Mouse (Mus musculus) cerebellum, postnatal 14 days (tissue): ENCODE measurements around the gene Zfp638.
"Not testable (repeated sequence)": the region's sequence is repeated elsewhere in the genome, so short reads cannot be mapped to it uniquely, and the experiment has no call there.

Source experiments
- DNase-seq, 2 experiments: peaks; one replicate each; pipeline ENCODE4 v3.0.0; 2021; ENCODE audit warnings: mixed read lengths in 2 of 2

Gene Zfp638

DNA sequence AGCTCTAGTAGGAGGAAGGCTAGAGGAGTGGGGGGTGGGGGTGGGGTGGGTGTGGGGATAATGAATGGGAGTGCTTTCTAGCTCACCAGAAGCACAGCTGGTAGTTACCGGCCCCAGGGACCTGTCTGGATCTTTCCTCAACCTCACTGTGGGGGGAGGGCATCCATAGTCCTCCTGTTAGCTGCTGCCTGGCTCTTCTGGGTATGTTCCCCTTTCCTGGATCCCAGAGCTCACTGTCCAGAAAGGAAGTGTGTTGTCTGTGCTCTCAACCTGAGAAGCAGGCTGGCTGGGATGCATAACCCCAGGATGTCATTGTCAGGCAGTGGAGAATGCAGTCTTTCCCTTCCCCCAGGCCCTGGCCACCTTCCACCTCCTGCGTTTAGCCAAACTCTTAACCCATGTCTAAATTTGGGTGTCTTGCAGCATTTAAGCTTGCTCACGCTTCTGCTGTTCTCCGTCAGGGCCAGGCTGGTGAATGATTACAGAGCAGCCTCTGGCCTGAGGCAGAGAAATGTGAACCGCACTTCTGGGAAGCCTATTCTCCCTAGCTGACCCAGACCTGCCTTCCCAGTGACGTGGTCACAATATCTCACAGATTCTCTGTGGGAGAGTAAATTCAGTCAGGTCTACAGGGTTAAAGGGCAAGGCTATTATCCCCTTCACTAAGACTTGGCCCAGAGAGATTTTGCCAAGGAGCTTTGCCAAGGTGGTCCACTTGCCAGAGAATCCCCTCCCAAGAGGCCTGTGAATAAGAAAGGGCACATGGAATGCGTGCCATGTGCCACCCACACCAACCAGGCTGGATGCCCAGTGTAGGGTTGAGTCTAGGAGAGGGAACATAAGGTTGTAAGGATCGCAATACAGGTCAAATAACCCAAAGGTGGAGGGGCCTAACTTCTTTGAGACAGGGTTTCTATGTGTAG lies 143.7 kb downstream of the Zfp638 start:
- DNase-seq = peak in 1 of 2 experiments; percentile 35

DNA sequence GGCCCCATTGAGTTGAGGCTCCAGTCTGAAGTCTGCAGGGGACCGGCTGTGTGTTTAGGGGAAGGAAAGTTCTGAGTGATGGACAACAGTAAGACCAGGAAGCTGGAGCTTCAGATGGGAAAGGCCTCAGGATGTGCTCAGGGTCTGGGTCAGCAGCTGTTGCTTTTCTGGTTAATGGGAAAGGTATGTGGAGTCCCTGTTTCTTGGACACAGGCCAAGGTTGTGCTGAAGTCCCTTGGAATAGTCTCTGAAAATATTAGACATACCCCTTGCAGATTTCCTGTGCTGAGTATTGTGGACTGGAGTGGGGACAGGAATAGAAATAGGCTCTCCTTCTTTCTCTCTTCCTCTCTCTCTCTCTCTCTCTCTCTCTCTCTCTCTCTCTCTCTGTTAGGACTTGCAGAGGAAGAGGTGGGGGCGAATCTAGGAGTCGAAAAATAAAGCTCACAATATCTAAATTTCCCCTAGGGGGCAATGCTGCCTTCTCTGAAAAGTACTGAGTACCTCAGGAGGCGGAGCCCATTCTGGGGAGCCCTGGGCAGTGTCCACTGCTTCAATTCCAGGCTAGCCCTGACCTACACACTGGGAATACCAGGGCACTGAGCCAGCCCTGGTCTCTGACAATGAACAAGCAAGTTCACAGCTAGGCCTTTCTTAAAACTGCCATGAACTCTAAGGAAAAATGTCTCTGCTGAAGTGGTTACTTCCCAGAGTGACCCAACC lies 148.2 kb downstream of the Zfp638 start:
- DNase-seq = peak in 1 of 2 experiments; percentile 20

DNA sequence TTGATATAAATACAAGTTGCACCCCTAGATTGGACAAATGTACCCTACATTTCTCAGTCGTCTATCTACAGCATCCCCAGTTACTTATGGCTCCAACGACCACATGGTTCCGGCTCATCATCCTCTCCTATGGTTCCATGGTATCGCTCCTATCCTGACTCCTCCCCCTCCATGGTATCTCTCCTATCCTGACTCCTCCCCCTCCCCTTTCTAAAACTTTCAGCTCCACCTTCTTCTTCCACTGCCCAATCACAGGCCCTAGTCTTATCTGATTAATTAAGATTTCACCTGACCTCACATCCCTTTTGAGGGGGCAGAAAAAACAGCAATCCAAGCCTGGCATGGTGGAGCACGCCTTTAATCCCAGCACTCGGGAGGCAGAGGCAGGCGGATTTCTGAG lies 149.9 kb downstream of the Zfp638 start:
- DNase-seq = no peak

DNA sequence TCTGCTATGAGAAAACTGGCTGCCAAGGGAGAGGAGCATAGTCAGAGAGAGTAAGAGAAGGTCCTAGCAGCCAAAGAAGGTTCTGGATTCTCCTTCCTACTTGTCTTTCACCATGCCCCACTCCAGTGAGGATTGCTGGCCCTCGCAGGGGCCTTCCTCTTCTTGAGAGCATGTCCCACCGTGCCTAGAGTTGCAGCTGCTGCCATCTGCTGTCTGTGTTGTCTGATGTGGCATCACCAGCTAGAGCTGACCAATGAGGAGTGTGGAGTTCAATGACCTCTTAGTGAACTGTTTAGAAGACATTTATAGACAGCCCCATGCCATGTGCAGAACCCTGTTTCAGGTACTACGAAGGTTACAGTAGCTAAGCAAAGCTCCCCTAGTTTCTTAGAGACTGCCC lies 150.5 kb downstream of the Zfp638 start:
- DNase-seq = no peak

DNA sequence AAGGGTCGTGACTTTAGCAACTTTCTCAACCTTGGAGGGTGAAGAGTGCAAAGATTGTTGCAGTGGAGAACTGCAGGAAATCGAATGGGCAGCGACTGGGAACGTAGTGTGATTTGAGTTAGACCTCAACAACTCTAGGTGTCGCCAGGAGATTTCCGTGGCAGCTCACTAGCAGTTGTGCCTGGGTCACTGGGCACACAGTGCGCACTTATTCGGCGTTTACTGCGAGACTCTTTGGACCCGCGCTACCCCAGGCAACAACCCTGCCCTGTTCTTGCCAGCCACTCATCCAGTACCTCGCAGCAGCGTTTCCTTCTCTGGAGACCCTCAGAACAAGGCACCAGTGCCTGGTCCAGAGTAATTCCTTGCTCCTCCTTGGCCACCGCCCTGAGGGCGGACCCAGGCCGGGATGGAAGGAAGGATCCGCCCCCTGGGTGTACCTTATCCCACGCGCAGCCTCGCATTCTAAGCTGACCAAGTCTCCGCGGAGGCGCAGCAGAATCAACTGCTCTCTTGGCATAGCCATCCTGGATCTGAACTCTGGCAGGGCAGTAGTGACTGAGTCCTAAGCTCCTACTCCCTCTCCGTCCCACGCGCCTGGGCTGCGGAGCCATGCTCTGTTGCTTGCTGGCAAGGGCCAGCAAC lies 152.1 kb downstream of the Zfp638 start:
- peak; percentile 31 to 40 for DNase-seq

DNA sequence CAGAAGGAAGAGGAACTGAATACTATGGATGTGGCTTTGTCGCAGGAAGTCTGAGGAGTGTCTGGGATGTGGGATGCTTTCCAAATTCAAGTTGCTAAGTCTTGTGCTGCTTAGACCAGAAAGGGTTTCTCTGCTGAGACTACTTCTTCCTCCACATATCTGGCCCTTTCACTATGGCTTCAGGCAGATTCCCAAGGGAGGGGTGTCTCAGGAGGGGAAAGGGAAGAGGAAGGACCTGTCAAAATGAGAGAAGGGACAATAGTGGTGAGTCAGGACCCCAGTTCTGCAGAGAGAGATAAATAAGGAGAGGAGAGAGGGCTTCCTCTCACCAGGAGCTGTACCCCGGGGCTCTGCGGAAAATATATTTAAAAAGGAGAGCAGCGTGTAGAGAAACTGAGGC lies 153.1 kb downstream of the Zfp638 start:
- no peak for DNase-seq

DNA sequence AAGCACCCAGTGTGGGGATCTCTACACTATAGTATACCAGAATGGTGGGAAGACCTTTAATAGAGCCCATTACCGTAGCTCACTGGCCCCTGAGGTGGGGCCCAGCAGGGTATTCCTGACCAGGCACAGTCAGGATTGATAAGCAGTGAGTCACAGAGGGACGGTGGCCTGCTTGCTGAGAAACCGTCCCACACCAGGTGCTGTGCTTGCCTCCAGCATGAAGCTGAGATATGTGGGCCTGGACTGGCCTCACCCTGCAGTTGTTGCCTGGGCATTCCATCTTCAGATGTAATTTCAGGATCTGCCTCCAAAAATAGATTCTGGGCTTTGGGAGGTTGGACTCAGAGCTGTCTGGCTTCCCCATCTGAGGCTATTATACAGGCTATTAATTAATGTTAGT lies 155.1 kb downstream of the Zfp638 start:
- DNase-seq = no peak

DNA sequence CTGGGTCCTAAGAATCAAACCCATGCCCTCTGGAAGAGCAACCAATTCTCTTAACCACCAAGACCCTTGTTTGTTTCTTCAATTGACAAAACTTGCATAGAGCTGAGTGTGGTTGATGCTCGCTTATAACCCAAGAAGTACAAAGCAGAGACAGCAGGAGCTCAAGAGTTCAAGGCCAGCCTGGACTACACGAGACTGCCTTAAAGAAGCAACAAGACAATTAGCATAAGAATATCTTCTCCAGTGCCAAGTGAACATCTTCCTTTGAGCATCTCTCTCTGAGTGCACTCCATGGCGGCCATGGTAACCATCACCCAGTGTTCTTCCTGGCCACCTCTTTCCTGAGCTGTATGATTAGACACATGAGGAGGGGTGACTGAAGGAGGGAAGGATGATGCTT lies 158.7 kb downstream of the Zfp638 start:
- DNase-seq = no peak

DNA sequence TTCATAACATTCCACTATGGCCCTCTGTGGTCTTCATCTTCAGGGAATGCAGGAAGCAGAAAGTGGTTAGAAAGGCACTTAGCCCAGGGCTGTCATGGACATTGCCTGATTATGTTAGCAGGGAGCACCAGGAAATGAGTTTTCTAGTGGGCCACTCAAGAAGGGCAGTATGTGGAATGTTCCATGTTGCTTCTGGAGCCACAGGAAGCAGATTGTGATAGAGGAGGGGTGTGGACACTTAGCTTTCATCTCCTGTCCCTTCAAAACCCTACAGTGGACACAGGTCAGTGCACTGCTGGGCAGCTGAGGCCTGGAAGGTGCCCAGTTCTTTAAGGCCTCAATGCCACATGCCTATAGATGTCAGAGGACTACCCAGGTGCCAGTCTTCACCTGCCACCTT lies 161.9 kb downstream of the Zfp638 start:
- DNase-seq = no peak

DNA sequence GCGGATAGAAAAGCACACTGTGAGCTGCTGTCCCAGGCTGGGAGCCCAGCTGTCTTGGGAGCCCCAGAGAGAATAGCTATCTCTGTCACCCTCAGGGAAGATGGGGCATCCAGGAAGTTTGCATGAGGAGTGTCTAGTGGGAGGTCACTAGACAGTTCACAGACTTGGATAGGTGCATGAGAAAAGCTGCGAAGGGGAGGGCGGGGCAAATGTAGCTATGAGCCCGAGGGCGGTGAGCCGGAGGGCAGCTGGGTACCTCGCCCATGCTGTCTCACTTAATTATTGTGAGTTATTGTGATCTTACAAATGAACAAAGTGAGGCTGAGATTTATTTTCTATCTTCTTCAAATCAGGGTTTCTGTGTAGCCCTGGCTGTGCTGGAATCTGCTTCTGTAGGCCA lies 162.9 kb downstream of the Zfp638 start:
- no peak for DNase-seq

DNA sequence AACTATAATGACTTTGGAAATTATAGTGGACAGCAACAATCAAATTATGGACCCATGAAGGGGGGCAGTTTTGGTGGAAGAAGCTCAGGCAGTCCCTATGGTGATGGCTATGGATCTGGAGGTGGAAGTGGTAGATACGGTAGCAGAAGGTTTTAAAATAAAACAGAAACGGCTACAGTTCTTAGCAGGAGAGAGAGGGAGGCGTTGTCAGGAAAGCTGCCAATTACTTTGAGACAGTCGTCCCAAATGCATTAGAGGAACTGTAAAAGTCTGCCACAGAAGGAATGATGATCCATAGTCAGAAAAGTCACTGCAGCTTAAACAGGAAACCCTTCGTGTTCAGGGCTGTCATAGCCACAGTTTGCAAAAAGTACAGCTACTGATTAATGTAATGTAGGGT lies 165.6 kb downstream of the Zfp638 start:
- DNase-seq = not testable (repeated sequence)
